In the genomic region with DNA sequence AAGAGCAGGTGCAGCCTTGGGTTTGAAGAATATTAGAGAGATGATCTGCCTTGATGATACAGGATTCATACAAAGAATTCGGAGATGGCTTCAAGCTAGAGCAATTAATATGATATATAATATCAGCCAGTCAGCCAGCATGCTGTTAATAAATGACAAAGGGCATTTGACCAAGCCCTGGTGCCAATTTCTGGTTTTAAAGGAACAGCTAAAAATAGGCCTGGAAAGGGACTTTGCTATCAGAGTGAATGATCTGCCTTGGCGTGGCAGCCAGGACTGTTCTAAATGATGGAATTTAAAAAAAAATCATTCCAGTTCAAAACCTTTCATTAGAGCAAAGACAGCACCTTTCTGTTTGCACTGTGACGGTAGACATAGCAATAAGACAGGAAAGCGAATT, we compare ENCODE assay signal across 32 mouse cellular contexts. TPM values are rescaled to one million over a fixed set of nuclear protein-coding genes. Genes with fewer than 3 reads are reported as not detected.
"Had no signal": no experiment of that assay in that cellular context is flagged by ENCODE, and none has a peak within 500 bp of the region (broad histone marks: within the 10 kb centered on the region; RNA-seq: fewer than 3 reads in every experiment).

No protein-coding gene starts in this region.

- H3K9me3 ChIP-seq: embryonic facial prominence, embryonic 10.5 days; embryonic facial prominence, embryonic 12.5 days; embryonic facial prominence, embryonic 13.5 days; embryonic facial prominence, embryonic 15.5 days; forebrain, embryonic 10.5 days; forebrain, embryonic 12.5 days; forebrain, embryonic 13.5 days; forebrain, embryonic 15.5 days had no signal

- ATAC-seq: forebrain, embryonic 13.5 days; forebrain, embryonic 14.5 days; forebrain, embryonic 15.5 days; forebrain, embryonic 16.5 days; forebrain, postnatal 0 days had no signal

- DNase-seq: cerebellum, adult 2 months; cerebellum, adult 8-10 months; cerebellum, adult 9-10 months; cerebellum, adult 9-11 months; cerebellum, postnatal 10 days; cerebellum, postnatal 14 days; cerebellum, postnatal 25 days; cerebellum, postnatal 36 days; embryo, embryonic 11 days; forebrain, postnatal 0 days; gastrocnemius, adult 2 months; gastrocnemius, postnatal 10 days; gastrocnemius, postnatal 14 days; gastrocnemius, postnatal 25 days; gastrocnemius, postnatal 36 days; heart, adult 11 months; heart, adult 18-20 months had no signal

- H3K4me3 ChIP-seq: embryonic facial prominence, embryonic 10.5 days; embryonic facial prominence, embryonic 12.5 days; embryonic facial prominence, embryonic 13.5 days; embryonic facial prominence, embryonic 15.5 days; erythroblast, embryonic 14.5 days; forebrain, embryonic 10.5 days; forebrain, embryonic 12.5 days; forebrain, embryonic 13.5 days; forebrain, embryonic 15.5 days; gastrocnemius, adult 2 months had no signal

- H3K27me3 ChIP-seq: embryonic facial prominence, embryonic 12.5 days; embryonic facial prominence, embryonic 15.5 days; forebrain, embryonic 12.5 days; forebrain, embryonic 15.5 days had no signal

- H3K9ac ChIP-seq: embryonic facial prominence, embryonic 12.5 days; embryonic facial prominence, embryonic 13.5 days; embryonic facial prominence, embryonic 15.5 days; forebrain, embryonic 12.5 days; forebrain, embryonic 13.5 days; forebrain, embryonic 15.5 days; forebrain, postnatal 0 days had no signal

- H3K4me2 ChIP-seq: embryonic facial prominence, embryonic 12.5 days; embryonic facial prominence, embryonic 13.5 days; embryonic facial prominence, embryonic 15.5 days; forebrain, embryonic 12.5 days; forebrain, embryonic 13.5 days; forebrain, embryonic 15.5 days had no signal

- H3K27ac ChIP-seq: embryonic facial prominence, embryonic 10.5 days; embryonic facial prominence, embryonic 12.5 days; embryonic facial prominence, embryonic 13.5 days; embryonic facial prominence, embryonic 15.5 days; forebrain, embryonic 10.5 days; forebrain, embryonic 12.5 days; forebrain, embryonic 13.5 days; forebrain, embryonic 15.5 days; gastrocnemius, adult 2 months had no signal

- H3K36me3 ChIP-seq: embryonic facial prominence, embryonic 10.5 days; embryonic facial prominence, embryonic 12.5 days; embryonic facial prominence, embryonic 13.5 days; embryonic facial prominence, embryonic 15.5 days; forebrain, embryonic 10.5 days; forebrain, embryonic 12.5 days; forebrain, embryonic 15.5 days had no signal

RNA-seq across cellular contexts. Expression of gene Elfn1, which starts 52.0 kb away (rescaled TPM):
- total RNA-seq: common myeloid progenitor, adult 5-6 weeks; gastrocnemius, adult 18-20 months; gastrocnemius, adult 2 months; gastrocnemius, adult 8-10 months; gastrocnemius, postnatal 25 days; gastrocnemius, postnatal 36 days; granulocyte monocyte progenitor cell, adult 5-6 weeks had no signal
- polyA plus RNA-seq: erythroblast, embryonic 14.5 days had no signal
